Mouse (Mus musculus) urinary bladder, postnatal 14 days (tissue): ENCODE results near the gene Itpr2.

Experiments used
- DNase-seq: peaks from one replicate; pipeline ENCODE4 v3.0.0; 2021; ENCODE audit warnings: low spot score

Gene Itpr2

GRCm38 (mm10) chr6:146346545-146347195, 155.4 kb downstream of the Itpr2 start:
- DNase-seq = no peak

- peak; percentile 16 for DNase-seq
Measured at GRCm38 (mm10) chr6:146344732-146345131, 157.3 kb downstream of the Itpr2 start.

DNA sequence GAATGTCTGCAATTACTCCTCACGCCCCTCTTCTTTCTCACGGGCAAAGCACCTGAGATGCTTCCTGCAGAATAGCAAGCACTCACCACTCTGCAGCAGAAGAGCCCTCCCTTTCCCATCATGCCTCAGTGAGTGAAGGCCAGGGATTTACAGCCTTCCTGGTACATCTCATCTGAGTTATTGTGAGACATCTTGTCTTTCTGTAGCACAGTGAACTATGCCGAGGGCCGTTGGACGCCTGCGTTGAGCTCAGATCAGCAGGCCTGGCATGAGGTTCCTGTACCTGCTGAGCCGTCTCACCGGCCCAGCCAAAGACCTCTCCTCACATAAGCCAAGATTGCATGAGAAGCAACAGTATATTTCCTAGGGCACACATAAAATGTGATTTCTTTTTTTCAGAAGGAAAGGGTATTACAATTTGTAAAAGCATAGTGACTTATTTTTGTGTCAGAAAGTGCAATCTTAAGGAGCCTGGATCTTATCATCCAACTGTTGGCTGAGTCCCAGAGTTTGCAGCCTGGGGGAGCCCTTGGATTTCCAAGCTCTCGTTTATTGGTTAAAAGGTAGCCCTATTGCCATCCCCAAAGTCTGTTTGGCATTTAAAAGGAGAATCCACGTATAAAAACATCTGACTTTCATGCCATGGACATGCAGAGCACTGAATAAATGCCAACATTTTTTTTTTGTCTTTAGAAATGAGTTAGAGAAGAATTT, 158.2 kb downstream of the Itpr2 start:
- DNase-seq = no peak

- no peak for DNase-seq
Measured at GRCm38 (mm10) chr6:146342995-146343394, 159.0 kb downstream of the Itpr2 start.

DNA sequence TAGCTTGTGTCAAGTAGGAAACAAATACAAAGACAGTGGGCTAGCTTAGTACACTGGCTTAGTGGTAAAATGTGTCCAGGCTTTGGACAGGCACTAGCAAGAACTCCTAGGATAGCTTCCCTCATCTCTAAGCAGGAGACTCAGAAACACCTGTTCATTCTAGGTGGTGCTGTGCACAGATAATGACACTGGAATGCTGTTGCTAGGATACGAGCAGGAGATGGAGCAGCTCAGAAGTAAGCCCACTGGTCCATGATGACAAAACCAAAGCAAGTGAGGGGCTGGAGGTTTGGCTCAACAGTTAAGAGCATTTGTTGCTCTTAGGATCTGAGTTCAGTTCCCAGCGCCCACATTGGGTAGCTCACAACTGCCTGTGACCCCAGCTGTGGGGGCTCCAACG, 160.1 kb downstream of the Itpr2 start:
- no peak for DNase-seq

GRCm38 (mm10) chr6:146341413-146341812, 160.6 kb downstream of the Itpr2 start:
- no peak for DNase-seq

GRCm38 (mm10) chr6:146340951-146341350, 161.1 kb downstream of the Itpr2 start:
- DNase-seq = no peak

GRCm38 (mm10) chr6:146339779-146340178, 162.2 kb downstream of the Itpr2 start:
- peak; percentile 57 for DNase-seq

GRCm38 (mm10) chr6:146337237-146337636, 164.8 kb downstream of the Itpr2 start:
- DNase-seq = no peak

GRCm38 (mm10) chr6:146335191-146335590, 166.8 kb downstream of the Itpr2 start:
- DNase-seq = no peak

DNA sequence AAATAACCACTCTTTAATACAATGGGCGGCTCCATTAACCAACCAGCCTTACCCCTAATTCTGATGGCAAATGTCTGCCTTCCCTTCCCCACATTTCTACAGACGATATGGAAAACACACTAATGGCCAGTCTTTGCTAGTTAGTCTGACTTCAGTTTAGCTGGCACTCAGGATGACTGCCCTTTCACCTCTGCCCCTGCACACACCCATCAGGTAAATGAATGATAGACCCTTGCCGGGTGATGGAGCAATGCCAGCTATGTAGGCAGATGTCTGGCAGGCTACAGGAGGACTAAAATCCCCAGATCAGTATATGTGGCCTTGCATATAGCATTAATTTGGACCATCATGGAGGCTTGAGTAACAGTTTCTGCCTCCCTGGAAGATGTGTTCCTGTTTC, 168.5 kb downstream of the Itpr2 start:
- no peak for DNase-seq

- no peak for DNase-seq
Measured at GRCm38 (mm10) chr6:146331017-146331669, 170.9 kb downstream of the Itpr2 start.

DNA sequence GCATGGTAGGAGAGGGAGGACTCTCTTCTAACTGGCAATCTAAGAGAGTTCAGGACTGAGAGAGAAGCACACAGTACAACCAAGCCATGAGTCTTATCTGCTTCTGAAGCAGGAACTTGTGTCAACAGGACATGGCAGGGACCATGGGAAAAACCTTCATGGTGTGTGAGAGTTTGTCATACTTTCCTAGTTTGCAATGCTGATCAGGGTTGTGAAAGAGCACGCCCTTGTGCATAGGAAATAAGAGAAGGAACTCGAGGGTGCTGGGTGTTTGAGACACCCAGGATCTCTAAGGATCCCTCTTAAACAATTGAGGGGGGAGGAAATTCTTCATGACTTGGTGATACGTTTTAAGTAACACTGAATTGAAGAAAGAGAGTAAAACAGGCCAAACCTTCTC, 172.9 kb downstream of the Itpr2 start:
- no peak for DNase-seq

GRCm38 (mm10) chr6:146326631-146327030, 175.4 kb downstream of the Itpr2 start:
- DNase-seq = no peak

GRCm38 (mm10) chr6:146324541-146325204, 177.3 kb downstream of the Itpr2 start:
- peak; percentile 35 for DNase-seq

DNA sequence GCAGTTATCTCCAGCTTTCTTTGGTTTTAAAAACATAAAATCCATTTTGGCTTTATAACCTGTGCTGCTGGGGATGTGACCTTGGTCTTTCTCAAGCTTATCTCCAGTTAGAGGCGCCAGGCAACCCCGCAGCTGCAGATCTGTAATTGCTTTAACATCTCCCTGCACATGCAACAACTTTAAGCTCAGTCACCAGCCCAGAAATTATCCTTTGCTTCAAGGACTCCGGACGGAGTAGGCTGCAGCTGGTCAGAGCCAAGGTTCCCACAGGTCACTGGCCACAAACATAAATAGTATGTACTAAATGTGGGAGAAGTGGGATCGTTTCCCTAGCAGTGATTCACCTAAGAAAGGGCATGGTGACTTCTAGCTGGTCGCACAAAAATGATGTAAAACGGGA, 179.5 kb downstream of the Itpr2 start:
- no peak for DNase-seq

- DNase-seq = no peak
Measured at GRCm38 (mm10) chr6:146321951-146322350, 180.1 kb downstream of the Itpr2 start.

DNA sequence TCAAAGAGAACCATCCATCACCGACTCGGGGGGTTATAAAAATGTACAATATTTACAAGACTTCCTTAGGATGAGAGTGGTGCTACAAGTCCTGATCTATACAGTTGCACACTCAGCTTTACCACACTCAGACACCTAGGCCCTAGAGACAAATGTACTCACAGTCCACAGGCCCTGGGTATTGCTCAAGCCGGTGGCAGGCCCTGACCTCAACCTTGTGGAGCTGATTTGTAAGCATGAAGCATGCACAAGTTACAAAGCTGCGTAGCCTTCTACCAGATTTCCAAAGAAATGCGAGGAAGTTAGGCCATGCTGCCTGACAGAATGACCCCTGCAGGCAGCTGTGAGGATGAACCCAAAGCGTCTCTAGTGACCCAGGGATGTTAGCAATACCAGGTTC, 185.6 kb downstream of the Itpr2 start:
- no peak for DNase-seq

DNA sequence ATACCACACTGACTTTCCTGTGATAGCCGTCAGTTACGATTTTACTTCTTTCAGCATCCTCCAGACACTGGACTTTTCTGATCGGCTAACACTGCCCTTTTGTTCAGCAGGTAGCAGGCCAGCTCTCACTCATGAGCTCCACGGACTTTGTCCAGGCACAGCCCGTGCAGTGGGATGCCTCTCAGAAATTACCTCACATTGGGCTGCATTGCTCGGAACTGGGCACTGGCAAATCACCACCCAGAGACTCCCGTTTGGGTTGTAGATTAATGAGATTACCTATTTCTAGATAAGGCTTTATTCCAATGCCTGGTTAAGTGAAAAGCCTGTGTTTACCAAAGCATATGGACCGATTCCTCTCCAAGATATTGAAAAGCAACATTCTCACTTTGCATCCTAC, 186.9 kb downstream of the Itpr2 start:
- DNase-seq = no peak

DNA sequence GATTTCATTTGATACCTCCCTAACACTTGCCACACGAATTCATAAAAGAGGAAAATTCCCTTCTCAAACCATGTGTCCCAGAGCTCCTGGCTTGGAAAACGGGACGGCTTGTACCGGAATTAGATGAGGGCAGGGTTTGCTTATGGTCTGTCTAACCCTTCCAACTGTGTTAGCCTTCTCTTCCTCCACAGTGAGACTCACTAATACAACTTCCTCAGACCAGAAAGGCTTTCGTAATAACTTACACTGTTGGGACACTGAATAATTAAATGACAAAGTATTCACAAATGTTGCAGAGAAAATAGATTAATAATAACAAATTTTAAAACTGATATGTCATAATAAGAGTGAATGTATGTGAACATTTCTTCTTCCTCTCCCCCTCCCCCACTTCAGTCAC, 187.7 kb downstream of the Itpr2 start:
- DNase-seq = no peak

DNA sequence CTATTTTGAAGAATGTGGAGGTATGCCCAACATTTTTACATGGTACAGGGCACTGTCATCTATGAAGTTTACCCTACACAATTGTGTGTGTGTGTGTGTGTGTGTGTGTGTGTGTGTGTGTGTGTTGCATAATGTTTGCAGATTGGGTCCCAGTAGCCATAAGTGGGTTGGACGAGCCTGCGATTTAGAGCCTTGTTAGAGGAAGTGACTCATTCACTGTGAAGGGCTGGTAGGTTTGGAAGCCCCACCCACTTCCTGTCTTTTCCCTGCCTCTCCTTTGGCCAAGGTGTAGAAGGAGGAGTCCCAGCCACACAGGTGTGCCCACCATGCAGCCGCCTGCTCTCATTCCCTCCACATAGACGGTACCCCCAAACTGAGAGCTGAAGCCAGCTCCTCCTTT, 188.6 kb downstream of the Itpr2 start:
- DNase-seq = no peak

DNA sequence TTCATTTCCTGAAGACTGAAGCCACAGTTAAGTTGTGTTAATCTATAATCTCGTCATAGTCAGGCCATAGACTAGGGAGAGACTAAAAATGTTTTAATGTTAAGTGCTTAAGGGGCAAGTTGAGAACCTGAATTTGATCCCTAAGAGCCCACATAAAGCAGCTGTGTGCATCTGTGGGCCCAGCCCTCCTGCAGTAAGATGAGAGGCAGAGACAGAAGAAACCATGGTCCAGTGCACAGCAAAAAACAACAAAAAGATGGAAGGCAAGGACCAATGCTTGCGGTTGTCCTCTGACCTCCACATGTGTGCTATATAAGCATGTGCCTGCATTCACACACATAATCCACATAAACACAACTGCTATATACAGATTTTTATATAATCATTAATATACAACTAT, 191.8 kb downstream of the Itpr2 start:
- DNase-seq = no peak

- DNase-seq = no peak
Measured at GRCm38 (mm10) chr6:146309335-146309734, 192.7 kb downstream of the Itpr2 start.
